Mouse (Mus musculus) myocyte (in vitro differentiated cells): Measurements from ENCODE around the gene Slc34a1. TPM values are rescaled to one million over a fixed set of nuclear protein-coding genes. Genes with fewer than 3 reads are reported as not detected.

Experiments used
- H3K27me3 ChIP-seq: one replicate; pipeline ENCODE4 v1.6.1; 2011; ENCODE audit not compliant: control insufficient read depth, insufficient read depth, insufficient read length
- H3K36me3 ChIP-seq: one replicate; pipeline ENCODE4 v1.6.1; 2011; ENCODE audit not compliant: control insufficient read depth, insufficient read depth
- H3K4me2 ChIP-seq: one replicate; pipeline ENCODE4 v1.6.1; 2011; ENCODE audit warnings: low read depth, control low read depth
- H3K4me3 ChIP-seq: one replicate; pipeline ENCODE4 v1.5.1; 2011; ENCODE audit warnings: mild to moderate bottlenecking, control low read depth, moderate library complexity
- H3K79me2 ChIP-seq: one replicate; pipeline ENCODE4 v1.6.1; 2011; ENCODE audit not compliant: control insufficient read depth, insufficient read depth
- H3ac ChIP-seq: one replicate; pipeline ENCODE4 v1.6.1; 2011; ENCODE audit not compliant: control insufficient read depth, insufficient read length
- CEBPB ChIP-seq: IDR thresholded peaks from 2 replicates; pipeline ENCODE4 v1.6.1; 2011; ENCODE audit warnings: mild to moderate bottlenecking, moderate library complexity; ENCODE audit not compliant: poor library complexity, insufficient read depth, severe bottlenecking
- E2F4 ChIP-seq: IDR thresholded peaks from one replicate; pipeline ENCODE4 v1.6.1; 2011; ENCODE audit warnings: mild to moderate bottlenecking, control low read depth, moderate library complexity; ENCODE audit not compliant: insufficient read depth
- MAX ChIP-seq: IDR thresholded peaks from one replicate; pipeline ENCODE4 v1.6.1; 2011; ENCODE audit warnings: low read depth, mild to moderate bottlenecking, control low read depth
- MYOD1 ChIP-seq, 3 experiments: IDR thresholded peaks; one replicate each; pipeline ENCODE4 v1.6.1; 2011; ENCODE audit warnings: control low read depth in 2 of 3, low read depth in 2 of 3, mild to moderate bottlenecking in 2 of 3, moderate library complexity in 1 of 3; ENCODE audit not compliant: insufficient read length in 2 of 3, control insufficient read depth in 1 of 3
- MYOG ChIP-seq, 3 experiments: IDR thresholded peaks; one replicate each; pipeline ENCODE4 v1.6.1; 2011; ENCODE audit warnings: control low read depth in 2 of 3, low read depth in 2 of 3, mild to moderate bottlenecking in 2 of 3; ENCODE audit not compliant: insufficient read length in 2 of 3, control insufficient read depth in 1 of 3, insufficient read depth in 1 of 3
- POLR2A ChIP-seq: IDR thresholded peaks from one replicate; pipeline ENCODE4 v1.6.1; 2011; ENCODE audit warnings: low read depth, mild to moderate bottlenecking, control low read depth, moderate library complexity; ENCODE audit not compliant: insufficient read length
- POLR2AphosphoS2 ChIP-seq: IDR thresholded peaks from one replicate; pipeline ENCODE4 v1.6.1; 2011; ENCODE audit warnings: low read depth, control low read depth; ENCODE audit not compliant: insufficient read length
- REST ChIP-seq: IDR thresholded peaks from one replicate; pipeline ENCODE4 v1.6.1; 2011; ENCODE audit warnings: mild to moderate bottlenecking, control low read depth, moderate library complexity; ENCODE audit not compliant: insufficient read depth, insufficient read length
- SRF ChIP-seq: IDR thresholded peaks from one replicate; pipeline ENCODE4 v1.6.1; 2011; ENCODE audit warnings: low read depth; ENCODE audit not compliant: control insufficient read depth, insufficient read length
- TCF12 ChIP-seq: IDR thresholded peaks from one replicate; pipeline ENCODE4 v1.6.1; 2011; ENCODE audit warnings: mild to moderate bottlenecking, control low read depth; ENCODE audit not compliant: poor library complexity, insufficient read depth, severe bottlenecking
- TCF3 ChIP-seq: IDR thresholded peaks from one replicate; pipeline ENCODE4 v1.6.1; 2011; ENCODE audit warnings: low read depth, control low read depth; ENCODE audit not compliant: insufficient read length
- USF1 ChIP-seq: IDR thresholded peaks from one replicate; pipeline ENCODE4 v1.6.1; 2011; ENCODE audit warnings: low read depth, mild to moderate bottlenecking, control low read depth, moderate library complexity
- polyA plus RNA-seq: library from polyadenylated mRNA; unstranded; fragments of >200 nt; fragmentation: generic; extraction: Trizol; gene quantifications from one replicate; pipeline ENCODE4 v1.2.1, GENCODE M21; 2012; ENCODE audit warnings: missing spikeins

Gene Slc34a1
- polyA plus RNA-seq, 1 experiment, result 0.04 TPM

- H3K4me2 ChIP-seq, result peak overlapping the region; percentile 72
- H3K4me3 ChIP-seq, result peak overlapping the region; percentile 47
- peak overlapping the region; percentile 92 for H3ac ChIP-seq
- peaks cover 35% of the 10 kb centered on the region for H3K79me2 ChIP-seq
- no peak for TF ChIP-seq MYOD1 (IDR thresholded peaks at IDR 0.05; ENCODE audit: control insufficient read depth in 1 of 3, insufficient read length in 2 of 3, low read depth in 2 of 3)
- peak; percentile 98 for TF ChIP-seq SRF
- TF ChIP-seq POLR2AphosphoS2, result peak; percentile 17
- no peak for TF ChIP-seq TCF3
- TF ChIP-seq POLR2A, result peak; percentile 57
- no peak for TF ChIP-seq USF1
- no peaks in the 10 kb centered on the region for H3K36me3 ChIP-seq
- H3K27me3 ChIP-seq, result no peaks in the 10 kb centered on the region
Observed at GRCm38 (mm10) chr13:55444286-55444936, 46.4 kb downstream of the Slc34a1 start.

- peak within 1 kb of the TSS; percentile 92 for H3ac ChIP-seq
- no peak for TF ChIP-seq REST
- no peak for TF ChIP-seq POLR2A
- no peak for TF ChIP-seq MYOG (IDR thresholded peaks at IDR 0.05; ENCODE audit: control insufficient read depth in 1 of 3, insufficient read depth in 1 of 3, insufficient read length in 2 of 3, low read depth in 2 of 3)
- TF ChIP-seq SRF, result peak; percentile 54
- TF ChIP-seq TCF3, result no peak
- no peak for TF ChIP-seq CEBPB
- peak; percentile 7 for TF ChIP-seq E2F4
- TF ChIP-seq TCF12, result no peak
- peak within 1 kb of the TSS; percentile 97 for H3K4me2 ChIP-seq
- H3K36me3 ChIP-seq, result no peaks in the 10 kb centered on the region
- H3K27me3 ChIP-seq, result no peaks in the 10 kb centered on the region
- peak within 1 kb of the TSS; percentile 47 for H3K4me3 ChIP-seq
- H3K79me2 ChIP-seq, result peaks cover 35% of the 10 kb centered on the region
Observed at GRCm38 (mm10) chr13:55444937-55445315, 46.9 kb downstream of the Slc34a1 start, which contains the start of gene Grk6. Gene Grk6, plus strand, starts transcription at chr13:55445072.

GRCm38 (mm10) chr13:55445361-55446091, 47.5 kb downstream of the Slc34a1 start:
- H3K4me2 ChIP-seq, result peak overlapping the region; percentile 97
- H3K4me3 ChIP-seq, result peak overlapping the region; percentile 47
- no peaks in the 10 kb centered on the region for H3K27me3 ChIP-seq
- peak overlapping the region; percentile 92 for H3ac ChIP-seq
- TF ChIP-seq USF1, result no peak
- no peak for TF ChIP-seq MYOD1 (IDR thresholded peaks at IDR 0.05; ENCODE audit: control insufficient read depth in 1 of 3, insufficient read length in 2 of 3, low read depth in 2 of 3)
- TF ChIP-seq MAX, result no peak
- TF ChIP-seq POLR2A, result peak; percentile 79
- peak; percentile 24 for TF ChIP-seq POLR2AphosphoS2
- no peak for TF ChIP-seq REST
- no peak for TF ChIP-seq TCF3
- TF ChIP-seq TCF12, result no peak
- no peaks in the 10 kb centered on the region for H3K36me3 ChIP-seq
- H3K79me2 ChIP-seq, result peaks cover 35% of the 10 kb centered on the region

GRCm38 (mm10) chr13:55446483-55447105, 48.6 kb downstream of the Slc34a1 start:
- Histone ChIP-seq H3K36me3 (no peaks in the 10 kb centered on the region), H3ac (no peak overlapping the region), H3K4me2 (peak overlapping the region; percentile 97), H3K27me3 (no peaks in the 10 kb centered on the region), H3K4me3 (peak overlapping the region; percentile 47), H3K79me2 (peaks cover 35% of the 10 kb centered on the region)
- no peak for TF ChIP-seq MAX
- no peak for TF ChIP-seq POLR2A
- TF ChIP-seq TCF12, result no peak
- TF ChIP-seq MYOD1 (IDR thresholded peaks at IDR 0.05; ENCODE audit: control insufficient read depth in 1 of 3, insufficient read length in 2 of 3, low read depth in 2 of 3), result no peak

GRCm38 (mm10) chr13:55447543-55447943, 49.6 kb downstream of the Slc34a1 start:
- Histone ChIP-seq H3K4me2 (no peak overlapping the region), H3K27me3 (no peaks in the 10 kb centered on the region)
- TF ChIP-seq E2F4, result no peak
- no peak for TF ChIP-seq SRF
- TF ChIP-seq POLR2A, result no peak
- no peak for TF ChIP-seq MYOG (IDR thresholded peaks at IDR 0.05; ENCODE audit: control insufficient read depth in 1 of 3, insufficient read depth in 1 of 3, insufficient read length in 2 of 3, low read depth in 2 of 3)
- TF ChIP-seq CEBPB, result no peak
- TF ChIP-seq USF1, result no peak
- no peak for TF ChIP-seq TCF12
- TF ChIP-seq POLR2AphosphoS2, result no peak
- no peak for TF ChIP-seq MAX
- TF ChIP-seq REST, result no peak
- TF ChIP-seq MYOD1 (IDR thresholded peaks at IDR 0.05; ENCODE audit: control insufficient read depth in 1 of 3, insufficient read length in 2 of 3, low read depth in 2 of 3), result no peak
- no peak for TF ChIP-seq TCF3

More at GRCm38 (mm10) chr13:55447543-55447943, 49.6 kb downstream of the Slc34a1 start:
- Histone ChIP-seq H3K79me2 (peaks cover 35% of the 10 kb centered on the region), H3K36me3 (no peaks in the 10 kb centered on the region), H3K4me3 (no peak overlapping the region), H3ac (no peak overlapping the region)
